Mouse (Mus musculus) thymus, postnatal 36 days (tissue): ENCODE measurements around the gene Gm49378.

ENCODE experiments used
- DNase-seq, 2 experiments: peaks; one replicate each; pipeline ENCODE4 v3.0.0; 2022; ENCODE audit warnings: mixed read lengths in 2 of 2

The Gm49378 gene

DNA sequence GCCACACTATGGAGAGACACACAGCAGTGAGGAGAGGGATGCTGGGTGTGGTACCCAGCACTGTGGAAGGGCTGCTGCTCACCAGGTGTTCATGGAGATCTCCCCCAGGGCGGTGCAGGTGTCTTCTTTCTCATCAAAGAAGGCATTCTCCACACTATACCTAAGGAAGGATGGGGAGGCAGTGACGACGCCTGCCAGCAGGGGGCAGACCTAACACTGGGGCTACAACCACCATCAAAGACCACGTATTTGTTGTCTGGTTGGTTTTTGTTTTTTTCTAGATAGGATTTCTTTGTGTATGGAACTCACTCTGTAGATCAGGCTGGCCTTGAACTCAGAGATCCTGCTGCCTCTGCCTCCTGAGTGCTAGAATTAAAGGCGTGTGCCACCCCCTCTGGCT, 8.4 kb downstream of the Gm49378 start:
- DNase-seq = peak; percentile 76 to 81

DNA sequence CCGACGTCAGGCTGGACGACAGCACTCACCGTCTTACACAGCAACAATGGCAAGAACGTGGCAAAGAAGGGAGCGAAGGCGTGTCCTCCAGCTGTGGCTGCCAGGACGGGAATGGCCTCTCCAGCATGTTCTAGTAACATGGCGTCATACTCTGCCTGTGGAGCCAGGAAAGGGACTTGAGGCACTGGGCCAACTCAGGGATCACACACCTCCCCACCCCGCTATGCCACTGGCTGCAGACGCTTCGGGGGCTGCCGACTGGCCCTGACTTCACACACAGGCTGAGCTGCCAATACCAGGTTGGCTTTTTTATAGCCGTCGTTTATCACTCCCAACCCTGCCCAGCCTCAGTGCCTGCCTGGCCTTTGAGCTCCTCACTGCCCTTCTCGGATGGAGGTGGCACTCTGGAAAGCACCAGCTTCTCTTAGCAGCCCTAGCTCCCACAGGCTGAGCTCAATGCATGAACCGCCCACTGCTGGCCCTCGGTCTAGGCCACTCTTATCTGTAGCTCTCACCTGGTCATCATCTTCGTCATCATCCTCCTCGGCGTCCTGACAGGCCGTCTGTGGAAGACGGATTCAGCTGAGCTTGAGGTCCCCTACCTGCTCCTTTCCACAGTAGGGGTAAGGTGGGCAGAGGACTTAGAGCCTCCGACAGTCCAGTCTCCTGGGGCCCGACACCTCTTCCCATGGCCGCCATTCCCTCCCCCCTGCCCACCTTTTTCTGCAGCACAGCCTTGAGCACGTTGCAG, 9.4 kb downstream of the Gm49378 start:
- DNase-seq = no peak

DNA sequence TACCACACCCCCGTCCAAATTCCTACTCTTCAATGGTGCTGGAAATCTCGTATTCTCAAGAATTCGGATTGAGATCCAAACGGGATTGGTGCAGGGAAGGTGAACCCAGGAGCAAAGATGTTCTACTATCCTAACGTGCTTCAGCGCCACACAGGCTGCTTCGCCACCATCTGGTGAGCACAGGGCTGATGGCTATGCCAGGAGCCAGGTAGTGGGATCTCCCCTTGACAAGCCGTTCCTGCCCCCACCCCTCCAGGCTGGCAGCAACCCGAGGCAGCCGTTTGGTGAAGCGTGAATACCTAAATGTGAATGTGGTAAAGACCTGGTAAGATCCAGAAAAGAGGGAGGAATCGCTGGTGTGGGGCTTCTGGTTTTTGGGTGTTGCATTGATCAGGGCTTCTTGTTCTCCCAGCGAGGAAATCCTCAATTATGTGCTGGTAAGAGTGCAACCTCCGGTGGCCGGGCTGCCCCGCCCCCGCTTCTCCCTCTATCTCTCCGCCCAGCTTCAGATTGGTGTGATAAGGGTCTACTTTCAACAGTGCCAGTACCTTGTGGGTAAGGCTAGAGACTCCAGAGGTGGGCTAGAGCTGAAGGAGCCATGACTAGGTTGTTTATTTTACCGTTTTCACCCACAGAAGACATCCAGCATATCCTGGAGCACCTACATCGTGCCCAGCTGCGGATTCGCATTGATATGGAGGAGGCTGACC, 19.1 kb downstream of the Gm49378 start:
- DNase-seq = no peak

DNA sequence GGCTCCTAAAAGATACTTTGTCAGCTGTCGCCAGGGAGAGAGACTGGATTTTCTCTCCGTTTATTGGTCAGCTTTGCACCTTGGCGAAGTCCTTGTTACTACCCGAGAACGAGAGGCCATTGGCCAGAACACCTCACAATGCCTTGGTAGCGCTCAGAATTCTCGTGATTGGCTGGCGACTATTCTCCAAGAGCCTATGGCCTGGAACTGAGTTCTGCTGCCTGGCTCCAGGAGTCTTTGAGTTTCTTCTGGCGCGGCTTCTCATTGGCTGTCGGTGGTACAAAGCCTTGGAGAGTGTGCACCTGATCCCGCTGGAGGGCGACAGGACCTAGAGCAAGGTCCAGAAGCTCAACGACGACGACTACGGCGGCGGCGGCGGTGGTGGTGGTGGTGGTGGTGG, 19.9 kb downstream of the Gm49378 start, which contains the start of gene Rec8:
Gene Rec8 (plus strand): TSS at position 216 of the 400 bp plus-strand sequence.
- no peak for DNase-seq

DNA sequence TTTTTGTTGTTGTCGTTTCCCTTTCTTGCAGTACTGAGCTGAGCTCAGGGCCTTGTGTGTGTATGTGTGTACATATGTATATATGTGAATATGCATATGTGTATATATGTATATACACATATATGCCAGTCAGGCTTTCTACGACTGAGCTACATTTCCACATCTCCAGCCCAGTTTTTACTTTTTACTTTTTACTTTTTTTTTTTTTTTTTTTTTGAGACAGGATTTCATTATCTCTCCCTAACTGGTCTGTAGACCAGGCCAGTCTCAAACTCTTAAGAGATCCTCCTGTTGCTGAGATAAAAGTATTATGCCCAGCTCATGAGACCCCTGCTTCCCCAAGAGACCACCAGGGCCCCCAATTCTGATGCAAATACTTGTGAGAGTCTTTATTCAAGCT, 20.9 kb downstream of the Gm49378 start:
- no peak for DNase-seq

DNA sequence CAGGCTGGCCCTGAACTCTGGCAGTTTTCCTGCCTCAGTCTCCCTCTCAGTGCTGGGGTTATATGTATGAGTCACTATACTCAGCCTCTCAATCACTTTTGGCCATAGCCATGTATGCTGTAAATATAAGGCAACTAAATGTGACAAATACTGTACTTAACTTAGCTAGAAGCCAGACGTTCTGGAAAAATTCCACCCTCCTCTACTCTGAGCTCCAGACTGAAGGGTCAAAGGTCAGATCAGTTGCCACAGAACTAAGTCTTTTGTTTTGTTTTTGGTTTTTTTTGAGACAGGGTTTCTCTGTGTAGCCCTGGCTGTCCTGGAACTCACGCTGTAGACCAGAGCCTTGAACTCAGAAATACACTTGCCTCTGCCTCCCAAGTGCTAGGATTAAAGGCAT, 21.8 kb downstream of the Gm49378 start:
- no peak for DNase-seq

DNA sequence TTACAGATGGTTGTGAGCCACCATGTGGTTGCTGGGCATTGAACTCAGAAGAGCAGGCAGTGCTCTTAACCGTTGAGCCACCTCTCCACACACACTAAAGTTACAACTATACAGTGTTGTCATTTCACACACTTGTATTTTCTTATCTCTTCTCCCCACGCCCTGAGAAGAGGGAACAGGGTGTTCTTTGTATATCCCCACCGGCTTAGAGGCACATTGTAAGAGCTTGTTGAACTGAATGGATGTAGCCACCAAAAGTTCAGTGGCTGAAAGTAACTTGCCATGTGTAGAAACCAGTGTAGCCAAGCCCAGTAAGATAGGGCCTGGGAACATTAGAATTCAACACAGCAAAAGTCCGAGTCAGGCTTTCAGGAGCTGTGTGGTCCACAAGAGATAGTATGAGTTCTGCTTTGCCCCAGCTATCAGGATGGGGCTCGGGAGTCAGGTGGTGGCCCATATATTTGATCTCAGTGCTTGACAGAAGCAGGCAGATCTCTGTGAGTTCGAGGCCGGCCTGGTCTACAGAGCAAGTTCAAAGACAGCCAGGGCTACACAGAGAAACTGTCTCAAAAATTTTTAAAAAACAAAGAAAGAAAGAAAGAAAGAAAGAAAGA, 23.0 kb downstream of the Gm49378 start:
- no peak for DNase-seq

DNA sequence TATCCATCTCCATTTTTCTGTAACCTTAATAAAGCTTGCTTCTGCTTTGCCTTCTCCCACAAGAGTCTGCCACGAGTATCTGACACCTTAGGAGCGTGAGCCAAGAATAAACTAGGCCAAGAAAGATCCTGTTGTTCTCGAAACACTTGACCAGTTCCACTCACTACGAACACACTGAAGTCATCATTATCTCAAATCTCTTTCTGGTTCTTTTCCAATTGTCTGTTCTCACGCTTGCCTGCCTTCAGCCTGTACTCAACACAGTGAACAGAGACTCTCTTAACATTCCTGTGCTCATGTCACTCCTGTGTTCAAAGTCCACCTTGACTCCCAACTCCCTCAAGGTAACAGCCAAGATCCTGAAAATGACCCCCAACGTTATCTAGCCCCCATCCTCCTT, 24.3 kb downstream of the Gm49378 start:
- no peak for DNase-seq

DNA sequence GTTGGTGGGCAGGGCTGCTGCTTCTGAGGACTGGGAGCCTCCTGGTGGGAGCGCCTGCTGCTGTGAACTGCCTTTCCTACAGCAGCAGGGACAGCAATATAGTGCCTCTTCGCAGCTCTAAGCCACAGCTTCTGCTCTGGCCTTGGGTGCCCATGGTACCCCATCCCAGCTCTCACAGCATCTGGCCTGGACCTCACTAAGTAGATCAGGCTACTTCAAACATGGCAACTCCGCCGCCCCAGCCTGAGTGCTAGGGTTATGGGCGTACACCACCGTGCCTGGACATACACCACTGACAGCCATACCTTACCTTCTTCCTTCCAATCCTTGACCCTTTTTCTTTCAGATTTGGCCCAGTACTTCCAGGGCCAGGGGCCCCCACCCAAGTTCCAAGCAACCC, 29.4 kb downstream of the Gm49378 start:
- DNase-seq = no peak

DNA sequence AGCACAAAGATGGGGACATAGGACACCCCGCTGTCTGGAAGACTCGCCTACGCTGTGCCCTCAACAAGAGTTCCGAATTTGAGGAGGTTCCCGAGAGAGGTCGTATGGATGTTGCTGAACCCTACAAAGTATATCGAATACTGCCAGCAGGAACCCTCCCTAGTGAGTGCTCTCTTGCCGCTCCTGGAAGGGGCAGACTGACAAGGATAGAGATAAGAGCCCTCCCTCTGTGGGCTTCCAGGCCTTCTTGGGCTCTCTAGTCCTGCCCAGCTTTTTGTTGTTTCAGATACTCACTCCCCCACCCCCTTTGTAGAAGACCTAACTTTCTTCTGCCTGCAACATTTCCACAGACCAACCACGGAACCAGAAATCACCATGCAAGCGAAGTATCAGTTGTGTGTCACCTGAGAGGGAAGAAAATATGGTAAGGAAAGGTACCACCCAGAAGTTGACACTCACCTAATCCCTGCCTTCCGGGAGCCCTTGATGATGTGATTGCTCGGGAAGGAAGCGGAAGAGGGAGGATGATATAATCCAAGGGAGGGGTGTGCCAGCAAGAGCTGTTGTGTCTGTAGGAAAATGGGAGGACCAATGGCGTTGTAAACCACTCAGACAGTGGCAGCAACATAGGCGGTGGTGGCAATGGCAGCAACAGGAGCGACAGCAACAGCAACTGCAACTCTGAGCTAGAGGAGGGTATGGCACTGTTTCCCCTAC, 31.8 kb downstream of the Gm49378 start:
- DNase-seq = no peak

DNA sequence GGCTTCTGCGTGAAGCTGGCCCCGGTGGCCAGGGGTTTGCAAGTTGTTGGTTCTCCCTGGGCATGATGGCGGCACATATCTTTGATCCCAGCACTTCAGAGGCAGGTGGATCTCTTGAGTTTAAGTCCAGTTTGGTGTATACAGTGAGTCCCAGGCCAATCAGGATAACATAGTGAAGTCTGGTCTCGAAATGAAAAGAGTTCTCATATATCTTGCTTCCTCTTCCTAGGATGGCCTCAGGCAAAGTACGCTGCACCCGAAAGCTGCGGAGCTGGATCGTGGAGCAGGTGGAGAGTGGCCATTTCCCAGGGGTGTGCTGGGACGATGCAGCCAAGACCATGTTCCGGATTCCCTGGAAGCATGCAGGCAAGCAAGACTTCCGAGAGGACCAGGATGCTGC, 32.9 kb downstream of the Gm49378 start:
- DNase-seq = no peak

DNA sequence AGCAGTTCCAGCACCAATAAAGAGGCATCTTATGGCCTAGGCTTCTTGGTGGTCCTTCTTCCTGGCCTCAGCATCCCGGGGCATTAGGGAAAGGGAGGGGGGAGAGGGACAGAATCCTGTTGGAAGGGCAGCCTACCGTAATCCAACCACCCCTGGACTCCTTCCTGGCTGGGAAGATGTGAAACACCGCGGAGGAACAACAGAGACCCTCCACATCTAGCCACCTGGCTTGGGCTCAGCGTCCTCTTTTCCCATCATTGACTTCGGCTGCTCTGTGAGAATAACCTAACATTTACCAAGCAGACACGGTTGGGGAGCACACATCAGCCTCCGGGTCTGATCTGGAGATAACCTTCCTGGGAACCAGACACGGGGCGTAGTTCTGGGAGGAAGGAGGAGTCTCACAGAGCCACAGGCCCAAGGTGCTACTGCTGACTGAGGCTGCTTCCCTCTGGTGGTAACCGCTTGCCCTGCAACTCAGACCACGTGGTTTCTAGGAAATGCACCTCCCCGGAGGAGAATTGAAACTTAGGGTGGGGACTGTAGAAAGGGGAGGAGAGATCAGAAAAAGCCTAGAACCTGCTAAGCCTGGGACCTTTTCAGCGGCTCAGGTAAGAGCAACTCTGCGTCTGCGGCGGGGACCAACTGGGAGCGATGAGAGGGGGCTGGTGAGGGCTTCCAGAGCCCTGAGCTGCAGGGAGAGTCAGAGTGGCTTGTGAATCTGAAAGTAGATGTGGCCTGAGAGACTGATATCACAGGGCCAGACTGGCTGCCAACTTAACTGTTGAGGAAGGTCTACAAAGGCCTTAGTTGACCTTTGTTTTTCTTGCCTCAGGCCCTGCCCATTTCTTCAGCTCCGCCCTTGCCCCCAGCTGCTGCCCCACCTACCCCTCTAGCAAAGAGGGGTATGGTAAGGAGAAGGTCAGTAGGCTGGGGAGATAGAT, 33.8 kb downstream of the Gm49378 start:
- DNase-seq = peak; percentile 94

DNA sequence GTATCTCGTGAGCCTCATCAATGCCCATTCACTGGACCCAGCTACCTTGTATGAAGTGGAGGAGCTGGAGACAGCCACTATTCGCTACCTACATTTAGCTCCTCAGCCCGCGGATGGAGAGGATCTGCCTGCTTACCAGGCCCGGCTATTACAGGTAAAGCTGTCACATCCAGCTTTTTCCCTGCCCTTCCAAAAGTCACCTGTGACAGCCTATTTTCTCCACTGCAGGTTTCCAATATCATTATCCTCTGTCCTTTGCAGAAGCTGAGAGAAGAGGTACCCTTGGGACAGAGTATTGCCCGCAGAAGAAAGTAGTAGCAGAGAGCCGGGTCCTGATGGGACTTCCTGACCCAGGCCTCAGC, 34.4 kb downstream of the Gm49378 start, which contains the start of gene Irf9:
Gene Irf9 (plus strand): TSS at position 301 of the 362 bp plus-strand sequence.
- DNase-seq = no peak

DNA sequence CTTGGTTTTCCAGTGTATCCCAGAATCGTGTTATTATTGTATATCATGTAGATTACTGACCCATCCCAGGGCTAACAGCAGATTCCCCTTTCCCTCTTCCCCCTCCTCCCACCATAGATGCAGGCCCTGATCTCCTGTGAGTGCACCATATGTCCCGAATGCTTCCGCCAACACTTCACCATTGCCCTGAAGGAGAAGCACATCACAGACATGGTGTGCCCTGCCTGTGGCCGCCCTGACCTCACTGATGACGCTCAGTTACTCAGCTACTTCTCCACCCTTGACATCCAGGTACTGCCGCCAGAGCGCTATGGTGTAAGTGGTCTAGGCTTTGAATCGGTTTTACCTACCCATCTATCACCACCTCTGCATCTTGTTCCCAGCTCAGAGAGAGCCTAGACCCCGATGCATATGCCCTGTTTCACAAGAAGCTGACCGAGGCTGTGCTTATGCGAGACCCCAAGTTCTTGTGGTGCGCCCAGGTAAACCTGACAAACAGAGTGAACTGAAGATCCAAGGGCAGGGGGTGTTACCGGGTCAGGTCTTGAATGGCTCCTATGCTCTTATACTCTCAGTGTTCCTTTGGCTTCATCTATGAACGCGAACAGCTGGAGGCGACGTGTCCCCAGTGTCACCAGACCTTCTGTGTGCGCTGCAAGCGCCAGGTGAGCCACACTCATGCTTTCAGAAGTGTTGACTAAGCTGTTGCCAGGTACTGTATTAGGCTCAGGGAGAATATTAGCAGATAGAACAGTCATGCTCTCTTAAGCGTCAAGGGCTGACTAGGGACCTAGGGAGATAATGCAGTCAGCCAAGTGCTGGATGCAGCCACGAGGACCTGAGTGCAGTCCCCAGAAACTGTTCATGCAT, 38.9 kb downstream of the Gm49378 start:
- no peak for DNase-seq

DNA sequence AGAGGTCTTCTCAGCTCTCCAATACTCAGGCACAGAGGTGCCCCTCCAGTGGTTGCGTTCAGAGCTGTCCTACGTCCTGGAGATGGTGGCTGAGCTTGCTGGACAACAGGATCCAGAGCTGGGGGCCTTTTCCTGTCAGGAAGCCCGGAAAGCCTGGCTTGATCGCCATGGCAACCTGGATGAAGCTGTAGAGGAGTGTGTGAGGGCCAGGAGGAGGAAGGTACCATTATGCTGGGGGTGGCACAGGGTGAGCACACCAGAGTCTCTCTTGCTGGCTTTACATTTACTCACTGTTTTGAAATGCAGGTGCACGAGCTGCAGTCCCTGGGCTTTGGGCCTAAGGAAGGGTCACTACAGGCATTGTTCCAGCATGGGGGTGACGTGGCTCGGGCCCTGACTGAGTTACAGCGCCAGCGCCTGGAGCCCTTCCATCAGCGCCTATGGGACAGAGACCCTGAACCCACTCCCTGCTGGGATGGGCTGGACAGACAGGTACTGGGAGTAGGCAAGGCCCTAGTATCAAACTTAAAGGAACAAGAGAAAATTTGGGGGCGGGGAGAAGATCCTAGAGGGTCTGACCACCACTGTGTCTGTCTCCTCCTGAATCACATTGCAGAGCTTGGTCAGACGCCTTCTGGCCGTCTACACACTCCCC, 41.5 kb downstream of the Gm49378 start:
- DNase-seq = no peak

DNA sequence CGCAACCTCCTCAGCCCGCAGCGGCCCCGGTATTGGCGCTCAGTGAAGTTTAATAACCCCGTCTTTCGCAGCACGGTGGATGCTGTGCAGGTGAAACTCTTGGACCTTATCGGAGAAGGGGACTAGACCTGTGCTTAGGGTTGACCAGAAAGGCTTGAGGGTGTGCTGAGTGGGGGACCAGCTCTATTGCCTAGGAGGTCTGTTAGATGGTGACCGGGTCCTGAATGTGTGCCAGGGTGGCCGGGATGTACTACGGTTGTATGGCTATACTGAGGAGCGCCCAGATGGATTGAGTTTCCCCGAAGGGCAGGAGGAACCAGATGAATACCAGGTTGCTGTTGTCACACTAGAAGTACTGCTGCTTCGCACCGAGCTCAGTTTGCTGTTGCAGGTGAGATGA, 45.5 kb downstream of the Gm49378 start:
- no peak for DNase-seq

DNA sequence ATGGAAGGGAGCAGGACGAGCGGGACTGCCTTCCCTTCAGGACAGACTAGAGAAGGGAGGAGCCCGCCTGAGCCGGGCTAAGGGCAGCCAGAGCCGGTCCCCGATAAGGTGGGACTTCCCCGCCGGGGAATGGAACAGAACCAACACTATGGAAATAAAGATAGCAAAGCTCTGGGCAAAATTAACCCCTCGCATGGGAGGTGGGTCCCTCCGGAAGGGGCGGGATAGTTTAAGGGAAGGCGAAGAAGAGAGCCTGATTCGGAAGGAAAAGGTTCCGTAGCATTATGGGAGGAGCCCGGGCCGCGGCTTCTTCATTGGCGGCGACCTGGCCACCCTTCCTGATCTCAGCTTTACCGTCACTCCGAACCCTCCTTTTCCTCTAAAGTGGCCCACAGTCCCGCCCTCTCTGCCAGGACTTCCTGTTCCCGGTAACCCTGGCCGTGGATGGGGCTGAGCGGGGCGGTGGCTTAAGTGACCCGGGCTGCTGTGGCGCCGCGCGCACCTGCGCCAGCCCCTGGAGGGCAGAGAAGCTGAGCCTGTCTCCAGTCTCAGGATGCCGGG, 46.3 kb downstream of the Gm49378 start, which contains the start of gene Rnf31:
Gene Rnf31 (plus strand): TSS at position 378 of the 561 bp plus-strand sequence.
- DNase-seq = peak; percentile 87 to 90

DNA sequence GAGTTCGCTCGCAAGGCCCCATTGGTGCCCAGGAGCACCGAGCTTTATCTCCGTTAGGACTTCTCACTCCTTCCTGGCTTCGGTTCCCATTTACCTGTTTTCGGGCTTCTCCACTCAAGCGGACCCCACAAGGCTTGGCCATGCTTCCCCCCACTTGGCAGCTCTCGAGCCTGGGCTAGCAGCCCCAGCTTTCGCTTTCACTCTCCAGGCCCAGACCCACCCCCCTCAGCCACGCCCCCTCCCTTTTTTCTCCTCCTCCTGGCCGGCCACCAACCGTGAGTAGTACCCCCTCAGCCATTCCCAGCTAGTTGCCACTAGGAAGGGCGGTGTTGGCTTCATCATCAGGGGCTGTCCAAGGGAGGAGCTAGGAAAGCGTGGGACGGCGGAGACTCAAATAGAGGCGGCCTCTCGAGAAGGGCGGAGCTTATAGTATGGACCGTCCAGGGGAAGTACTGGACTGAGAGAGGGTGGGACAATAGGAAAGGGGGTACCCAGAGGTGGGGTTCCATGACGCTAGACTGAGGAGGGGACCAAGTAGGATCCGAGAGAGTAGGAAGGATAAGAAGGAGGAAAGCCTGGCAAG, 46.9 kb downstream of the Gm49378 start, which contains the start of gene Psme2:
Gene Psme2 (minus strand): TSS at position 366 of the 583 bp plus-strand sequence.
- peak; percentile 72 to 75 for DNase-seq

DNA sequence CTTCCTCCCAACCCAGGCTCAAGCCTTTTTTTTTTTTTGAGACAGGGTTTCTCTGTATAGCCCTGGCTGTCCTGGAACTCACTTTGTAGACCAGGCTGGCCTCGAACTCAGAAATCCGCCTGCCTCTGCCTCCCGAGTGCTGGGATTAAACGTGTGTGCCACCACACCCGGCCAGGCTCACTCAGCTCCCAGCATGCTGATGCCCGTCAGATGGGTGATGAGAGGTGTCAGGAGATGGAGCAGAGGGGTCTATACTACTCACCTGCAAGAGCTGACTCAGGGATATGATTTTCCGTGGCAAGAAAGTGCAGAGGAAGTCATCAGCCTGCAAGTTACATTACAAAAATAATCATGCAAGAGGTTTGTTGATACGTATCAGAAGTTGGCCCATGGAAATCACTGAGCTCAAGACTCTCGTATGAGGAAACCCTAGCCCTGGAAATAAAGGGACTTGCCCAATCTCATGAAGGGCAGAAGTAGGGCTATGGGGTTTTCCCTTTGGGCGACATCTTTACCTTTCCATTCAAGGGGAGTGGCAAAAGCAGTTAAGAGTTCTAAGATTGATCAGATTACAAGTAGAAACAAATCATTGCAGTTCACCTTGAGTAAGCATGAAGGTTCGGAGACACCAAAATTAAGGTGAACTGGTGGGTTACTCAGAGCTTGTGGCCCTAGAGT, 47.8 kb downstream of the Gm49378 start:
- no peak for DNase-seq
